ENCODE assay signal across 24 mouse cellular contexts in the genomic region with DNA sequence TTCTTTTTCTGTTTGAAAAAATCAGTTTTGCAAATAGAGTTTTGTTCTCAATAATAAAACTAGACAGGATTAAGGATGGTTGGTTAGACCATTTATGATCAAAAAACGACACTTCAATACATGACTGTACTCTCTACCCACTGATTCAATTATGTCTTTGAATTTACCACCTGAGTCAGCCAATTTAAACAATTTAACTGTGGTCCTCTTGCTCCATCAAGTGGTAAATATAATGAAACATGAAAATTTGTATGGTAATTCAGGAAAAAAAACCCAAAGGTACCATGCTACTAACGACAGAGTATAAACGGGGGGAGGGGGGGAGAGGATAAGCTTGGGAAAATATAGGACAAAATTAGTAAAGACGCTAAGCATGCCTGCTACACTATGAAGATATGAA.
DNase-seq lines count a peak whose midpoint lies in the region; ATAC-seq and TF ChIP-seq lines count a peak whose summit lies in the region.
"Had no signal": no experiment of that assay in that cellular context is flagged by ENCODE, and none has a peak within 500 bp of the region (broad histone marks: within the 10 kb centered on the region; RNA-seq: fewer than 3 reads in every experiment).

No protein-coding gene starts in this region.

- no peak overlapping the region for H3K9ac ChIP-seq in hindbrain, postnatal 0 days (replicated peaks; ENCODE audit: low read length)
- H3K9ac ChIP-seq in hindbrain, embryonic 16.5 days (ENCODE audit: low read depth, low read length): no peak overlapping the region
- no peak overlapping the region for H3K9ac ChIP-seq in midbrain, embryonic 14.5 days (replicated peaks; ENCODE audit: low read length)
- H3K9ac ChIP-seq in midbrain, embryonic 16.5 days (ENCODE audit: low read depth, low read length): no peak overlapping the region
- H3K9ac ChIP-seq: embryonic facial prominence, embryonic 15.5 days; heart, embryonic 12.5 days; hindbrain, embryonic 13.5 days had no signal

- no peaks in the 10 kb centered on the region for H3K4me1 ChIP-seq in hindbrain, postnatal 0 days (ENCODE audit: insufficient read depth, low read length)
- no peaks in the 10 kb centered on the region for H3K4me1 ChIP-seq in hindbrain, embryonic 16.5 days (ENCODE audit: control insufficient read depth, insufficient read depth, low read depth, low read length)
- no peaks in the 10 kb centered on the region for H3K4me1 ChIP-seq in midbrain, embryonic 14.5 days (ENCODE audit: control insufficient read depth, insufficient read depth, low read length)
- H3K4me1 ChIP-seq in midbrain, embryonic 16.5 days (ENCODE audit: control insufficient read depth, insufficient read depth, low read length): no peaks in the 10 kb centered on the region
- H3K4me1 ChIP-seq: embryonic facial prominence, embryonic 15.5 days; heart, embryonic 12.5 days; hindbrain, embryonic 13.5 days; limb, embryonic 10.5 days had no signal

- no peaks in the 10 kb centered on the region for H3K9me3 ChIP-seq in hindbrain, postnatal 0 days (ENCODE audit: low read length)
- no peaks in the 10 kb centered on the region for H3K9me3 ChIP-seq in hindbrain, embryonic 16.5 days (ENCODE audit: control insufficient read depth, low read length)
- H3K9me3 ChIP-seq in midbrain, embryonic 14.5 days (ENCODE audit: control insufficient read depth, low read length): no peaks in the 10 kb centered on the region
- H3K9me3 ChIP-seq in midbrain, embryonic 16.5 days (replicated peaks; ENCODE audit: control insufficient read depth, low read length, poor library complexity, severe bottlenecking): no peaks in the 10 kb centered on the region
- H3K9me3 ChIP-seq: embryonic facial prominence, embryonic 15.5 days; heart, embryonic 12.5 days; hindbrain, embryonic 13.5 days; limb, embryonic 10.5 days had no signal

- H3K27me3 ChIP-seq in hindbrain, postnatal 0 days (ENCODE audit: insufficient read depth, low read length): no peaks in the 10 kb centered on the region
- H3K27me3 ChIP-seq in hindbrain, embryonic 16.5 days (replicated peaks; ENCODE audit: control insufficient read depth, insufficient read depth, low read length): no peaks in the 10 kb centered on the region
- H3K27me3 ChIP-seq in midbrain, embryonic 14.5 days (ENCODE audit: control insufficient read depth, insufficient read depth, low read length): no peaks in the 10 kb centered on the region
- H3K27me3 ChIP-seq in midbrain, embryonic 16.5 days (ENCODE audit: control insufficient read depth, insufficient read depth, low read depth, low read length): no peaks in the 10 kb centered on the region
- H3K27me3 ChIP-seq: embryonic facial prominence, embryonic 15.5 days; heart, embryonic 12.5 days; hindbrain, embryonic 13.5 days had no signal

- peak; percentile 31 for TF ChIP-seq CTCF in hindbrain, postnatal 0 days (IDR thresholded peaks at IDR 0.05; ENCODE audit: low read depth)

- no peak overlapping the region for H3K27ac ChIP-seq in hindbrain, postnatal 0 days
- H3K27ac ChIP-seq in hindbrain, embryonic 16.5 days (ENCODE audit: low read depth, low read length): no peak overlapping the region
- no peak overlapping the region for H3K27ac ChIP-seq in midbrain, embryonic 14.5 days (replicated peaks; ENCODE audit: low read depth, low read length)
- no peak overlapping the region for H3K27ac ChIP-seq in midbrain, embryonic 16.5 days (ENCODE audit: low read length)
- H3K27ac ChIP-seq: embryonic facial prominence, embryonic 15.5 days; hindbrain, embryonic 13.5 days; limb, embryonic 10.5 days; macrophage had no signal

- no peaks in the 10 kb centered on the region for H3K36me3 ChIP-seq in hindbrain, postnatal 0 days (ENCODE audit: insufficient read depth, low read length)
- no peaks in the 10 kb centered on the region for H3K36me3 ChIP-seq in hindbrain, embryonic 16.5 days (ENCODE audit: control insufficient read depth, insufficient read depth, low read length)
- H3K36me3 ChIP-seq in midbrain, embryonic 14.5 days (ENCODE audit: control insufficient read depth, insufficient read depth, low read length): no peaks in the 10 kb centered on the region
- H3K36me3 ChIP-seq in midbrain, embryonic 16.5 days (ENCODE audit: control insufficient read depth, insufficient read depth, low read length): no peaks in the 10 kb centered on the region
- H3K36me3 ChIP-seq: embryonic facial prominence, embryonic 15.5 days; heart, embryonic 12.5 days; hindbrain, embryonic 13.5 days; limb, embryonic 10.5 days had no signal

- 71% methylated on average over 4 of the region's 4 CpGs for WGBS in hindbrain, postnatal 0 days
- WGBS in hindbrain, embryonic 16.5 days: 66% methylated on average over 4 of the region's 4 CpGs
- 77% methylated on average over 4 of the region's 4 CpGs for WGBS in midbrain, embryonic 14.5 days
- 75% methylated on average over 4 of the region's 4 CpGs for WGBS in midbrain, embryonic 16.5 days

- DNase-seq in hindbrain, postnatal 0 days (ENCODE audit: low spot score): peak; percentile 36
- peak; percentile 51 for DNase-seq in midbrain, embryonic 14.5 days
- DNase-seq in Muller cell, postnatal 12 days (ENCODE audit: inconsistent ontology term): peak; percentile 11
- DNase-seq in retina, postnatal 1 day: peak; percentile 3
- no peak for DNase-seq in heart, postnatal 4 days
- DNase-seq: adrenal gland, adult 2 months; cerebellum, adult 2 months; cerebellum, postnatal 36 days; gastrocnemius, postnatal 10 days; heart, postnatal 10 days; kidney, postnatal 4 days; layer of hippocampus, adult 9-11 months; liver; right cerebral cortex, postnatal 14 days had no signal

- no peak for ATAC-seq in hindbrain, postnatal 0 days
- no peak for ATAC-seq in hindbrain, embryonic 16.5 days
- no peak for ATAC-seq in midbrain, embryonic 14.5 days (ENCODE audit: low FRiP score, low TSS enrichment)
- no peak for ATAC-seq in midbrain, embryonic 16.5 days
- ATAC-seq in erythroblast, adult 5-6 weeks (replicated peaks; ENCODE audit: low FRiP score, poor library complexity, severe bottlenecking): no peak
- ATAC-seq: intestine, embryonic 16.5 days; lung, postnatal 0 days had no signal

- no peak overlapping the region for H3K4me3 ChIP-seq in hindbrain, postnatal 0 days (ENCODE audit: low read length)
- H3K4me3 ChIP-seq in hindbrain, embryonic 16.5 days (ENCODE audit: low read length): no peak overlapping the region
- no peak overlapping the region for H3K4me3 ChIP-seq in midbrain, embryonic 14.5 days (replicated peaks; ENCODE audit: low read depth, low read length)
- no peak overlapping the region for H3K4me3 ChIP-seq in midbrain, embryonic 16.5 days (ENCODE audit: low read depth, low read length)
- H3K4me3 ChIP-seq: embryonic facial prominence, embryonic 15.5 days; heart, embryonic 12.5 days; hindbrain, embryonic 13.5 days; limb, embryonic 10.5 days had no signal

- H3K4me2 ChIP-seq in hindbrain, postnatal 0 days (ENCODE audit: low read depth, low read length): no peak overlapping the region
- H3K4me2 ChIP-seq in hindbrain, embryonic 16.5 days (ENCODE audit: low read length): no peak overlapping the region
- H3K4me2 ChIP-seq in midbrain, embryonic 14.5 days (ENCODE audit: low read length): no peak overlapping the region
- H3K4me2 ChIP-seq in midbrain, embryonic 16.5 days (ENCODE audit: low read length): no peak overlapping the region
- H3K4me2 ChIP-seq: embryonic facial prominence, embryonic 15.5 days; heart, embryonic 12.5 days; hindbrain, embryonic 13.5 days had no signal
